Mouse (Mus musculus): Measurements from ENCODE around the gene Slc25a21. TPM values are rescaled to one million over a fixed set of nuclear protein-coding genes. Genes with fewer than 3 reads are reported as not detected.
"Not testable (repeated sequence)": the region's sequence is repeated elsewhere in the genome, so short reads cannot be mapped to it uniquely, and the experiment has no call there.

The Slc25a21 gene
- under 1 TPM; 0.20 to 0.72 (median 0.58) TPM for total RNA-seq (2022)

GRCm38 (mm10) chr12:57197363-57198026, at the start of gene Slc25a21:
TSS of gene Slc25a21 (minus strand) at chr12:57197472.
- no peak for DNase-seq (ENCODE audit: low spot score)

- no peak for DNase-seq (ENCODE audit: low spot score)
Observed at GRCm38 (mm10) chr12:57243671-57244495, 46.6 kb upstream of the Slc25a21 start.

GRCm38 (mm10) chr12:57233386-57233785, 36.1 kb upstream of the Slc25a21 start:
- no peak for DNase-seq (ENCODE audit: low spot score)

GRCm38 (mm10) chr12:57231085-57231875, 34.0 kb upstream of the Slc25a21 start:
- no peak for DNase-seq (ENCODE audit: low spot score)

GRCm38 (mm10) chr12:57230192-57230706, 33.0 kb upstream of the Slc25a21 start, which contains the start of the genes Prps1l3 and Mipol1:
TSS of gene Prps1l3 (plus strand) at chr12:57230412.
TSS of gene Mipol1 (plus strand) at chr12:57230427.
- peak; percentile 83 for DNase-seq (ENCODE audit: low spot score)

GRCm38 (mm10) chr12:57229703-57230102, 32.4 kb upstream of the Slc25a21 start:
- no peak for DNase-seq (ENCODE audit: low spot score)

DNA sequence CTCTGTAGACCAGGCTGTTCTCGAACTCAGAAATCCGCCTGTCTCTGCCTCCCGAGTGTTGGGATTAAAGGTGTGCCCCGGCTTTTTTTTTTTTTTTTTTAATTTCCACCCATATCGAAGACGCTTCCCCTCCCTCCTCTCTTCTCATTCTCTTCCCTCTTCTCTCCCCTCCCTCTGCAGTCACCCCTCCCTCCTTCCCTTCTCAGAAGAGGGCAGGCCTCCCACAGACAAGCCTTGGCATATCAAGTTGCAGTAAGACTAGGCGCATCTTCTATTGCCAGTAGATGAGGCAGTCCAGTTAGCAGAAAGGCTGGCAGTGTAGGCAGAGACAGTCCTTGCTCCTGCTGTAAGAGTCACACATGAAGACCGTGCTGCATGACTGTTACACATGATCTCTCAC, 30.5 kb upstream of the Slc25a21 start:
- DNase-seq (ENCODE audit: low spot score), result no peak

DNA sequence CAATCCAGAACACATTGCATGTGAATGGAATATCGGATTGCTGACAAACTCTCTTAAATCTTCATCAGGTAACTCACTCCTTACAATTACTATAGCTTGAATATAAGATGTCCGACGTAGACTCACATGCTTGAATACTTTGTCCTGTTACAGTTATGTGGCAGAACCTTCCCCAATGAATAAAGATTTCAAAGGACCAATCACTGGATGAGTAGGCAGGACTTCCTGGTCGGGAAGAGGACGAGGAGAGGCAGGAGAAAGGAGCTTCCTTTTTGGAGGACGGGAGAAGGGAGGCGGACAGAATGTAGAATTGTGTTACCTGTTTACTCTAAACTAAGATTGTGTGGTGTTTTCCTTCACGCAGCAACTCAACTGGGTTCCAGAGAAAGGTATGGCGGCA, 29.1 kb upstream of the Slc25a21 start:
- DNase-seq (ENCODE audit: low spot score), result no peak

- DNase-seq (ENCODE audit: low spot score), result not testable (repeated sequence)
Observed at GRCm38 (mm10) chr12:57212463-57212862, 15.2 kb upstream of the Slc25a21 start.

- no peak for DNase-seq (ENCODE audit: low spot score)
Observed at GRCm38 (mm10) chr12:57211353-57212311, 14.4 kb upstream of the Slc25a21 start.

DNA sequence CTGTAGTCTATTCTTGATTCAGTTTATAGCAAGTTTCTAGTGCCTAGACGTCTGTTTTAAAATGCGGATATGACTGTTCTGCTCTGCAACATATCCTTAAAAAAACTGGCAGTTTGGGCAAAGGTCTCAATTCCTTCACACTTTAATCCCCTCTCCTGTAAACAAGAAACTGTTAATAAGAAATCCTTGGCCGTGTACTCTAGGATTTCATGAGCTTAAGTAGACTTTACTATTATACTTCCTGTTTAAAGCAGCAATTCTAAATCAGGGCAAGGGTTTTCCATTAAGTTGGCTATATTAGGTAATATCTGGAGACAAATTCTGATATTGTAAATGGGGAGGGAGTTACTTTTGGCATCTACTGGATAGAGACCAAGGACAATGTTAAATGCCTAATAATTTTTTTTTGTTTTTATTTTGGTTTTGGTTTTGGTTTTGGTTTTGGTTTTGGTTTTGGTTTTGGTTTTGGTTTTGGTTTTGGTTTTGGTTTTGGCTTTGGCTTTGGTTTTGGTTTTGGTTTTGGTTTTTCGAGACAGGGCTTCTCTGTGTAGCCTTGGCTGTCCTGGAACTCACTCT, 7.1 kb upstream of the Slc25a21 start:
- DNase-seq (ENCODE audit: low spot score), result no peak

GRCm38 (mm10) chr12:57201901-57202300, 4.6 kb upstream of the Slc25a21 start:
- no peak for DNase-seq (ENCODE audit: low spot score)

DNA sequence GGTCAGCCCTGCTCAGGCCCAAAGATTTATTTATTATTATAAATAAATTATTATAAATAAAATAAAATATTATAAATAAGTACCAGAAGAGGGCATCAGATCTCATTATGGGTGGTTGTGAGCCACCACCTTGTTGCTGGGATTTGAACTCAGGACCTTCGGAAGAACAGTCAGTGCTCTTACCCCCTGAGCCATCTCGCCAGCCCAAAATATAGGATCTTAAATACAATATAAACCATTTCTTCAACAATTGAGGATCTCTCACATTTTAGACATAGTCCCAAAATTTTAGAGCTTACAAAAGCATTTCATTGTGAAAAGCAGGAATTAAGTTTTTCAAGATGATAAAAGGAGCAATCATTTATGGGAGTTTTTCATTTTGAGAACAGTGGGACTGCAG, 2.2 kb upstream of the Slc25a21 start:
- DNase-seq (ENCODE audit: low spot score), result no peak

DNA sequence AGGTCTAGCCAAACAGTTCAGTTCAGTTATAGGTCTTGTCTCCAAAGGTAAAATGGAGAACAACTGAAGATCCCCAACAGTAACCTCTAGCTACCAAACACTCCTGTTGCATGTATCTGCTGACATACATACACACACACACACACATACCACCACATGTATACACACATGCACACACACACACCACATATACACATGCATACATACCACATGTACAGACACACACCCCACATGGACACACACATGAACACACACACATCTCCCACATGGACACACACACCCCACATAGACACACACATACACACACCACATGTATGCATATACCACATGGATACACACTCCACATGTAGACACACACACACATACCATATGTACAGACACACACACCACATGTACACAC, 997 bp upstream of the Slc25a21 start:
- no peak for DNase-seq (ENCODE audit: low spot score)

- DNase-seq (ENCODE audit: low spot score), result peak; percentile 4
Observed at GRCm38 (mm10) chr12:57196608-57197362, 487 bp downstream of the Slc25a21 start.

GRCm38 (mm10) chr12:57196286-57196607, 1.0 kb downstream of the Slc25a21 start:
- DNase-seq (ENCODE audit: low spot score), result no peak

- DNase-seq (ENCODE audit: low spot score), result no peak
Observed at GRCm38 (mm10) chr12:57194609-57195008, 2.7 kb downstream of the Slc25a21 start.

GRCm38 (mm10) chr12:57187032-57187431, 10.2 kb downstream of the Slc25a21 start:
- no peak for DNase-seq (ENCODE audit: low spot score)

- DNase-seq (ENCODE audit: low spot score), result no peak
Observed at GRCm38 (mm10) chr12:57186126-57186525, 11.1 kb downstream of the Slc25a21 start.

DNA sequence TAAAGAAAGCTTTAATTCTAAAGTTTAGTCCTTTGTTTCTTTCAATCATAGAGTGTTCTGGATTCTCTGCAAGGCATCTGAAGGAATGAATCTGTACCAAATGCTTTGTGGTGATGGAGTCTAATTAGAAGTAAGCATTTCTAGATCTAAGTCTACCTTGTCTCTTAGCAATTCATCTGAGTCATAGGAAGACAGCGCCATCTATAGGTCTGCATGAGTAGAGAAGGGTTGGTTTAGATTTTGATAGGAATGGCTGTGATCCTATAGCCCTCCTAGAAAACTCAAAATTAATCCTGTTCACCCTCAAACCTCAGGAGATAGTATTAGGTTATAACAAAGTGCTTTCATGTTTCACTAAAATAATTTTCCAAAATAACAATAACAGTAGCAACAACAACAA, 11.8 kb downstream of the Slc25a21 start:
- DNase-seq (ENCODE audit: low spot score), result no peak

Measured in heart, adult 8-10 months (tissue).